Mouse (Mus musculus) liver, embryonic 16.5 days (tissue): Measurements from ENCODE around the gene Gpr171. TPM values are rescaled to one million over a fixed set of nuclear protein-coding genes. Genes with fewer than 3 reads are reported as not detected.

Source experiments
- ATAC-seq: fragments of 200-750 bp; cut with Nextera tagmentation; 2 replicates; pipeline ENCODE4 v1.8.0; 2017; ENCODE audit warnings: low read depth, mild to moderate bottlenecking, moderate number of reproducible peaks, moderate library complexity
- H3K27ac ChIP-seq: fragments of 300-500 bp; sonication (generic); 2 replicates; pipeline ENCODE4 v1.5.1; 2014; ENCODE audit warnings: mild to moderate bottlenecking, low read length
- H3K27me3 ChIP-seq: fragments of 300-500 bp; sonication (generic); 2 replicates; pipeline ENCODE4 v1.6.1; 2014; ENCODE audit warnings: low read depth, low read length, mixed read lengths; ENCODE audit not compliant: control insufficient read depth, insufficient read depth
- H3K36me3 ChIP-seq: fragments of 300-500 bp; sonication (generic); 2 replicates; pipeline ENCODE4 v1.6.1; 2014; ENCODE audit warnings: mild to moderate bottlenecking; ENCODE audit not compliant: control insufficient read depth, insufficient read depth
- H3K4me1 ChIP-seq: fragments of 300-500 bp; sonication (generic); 2 replicates; pipeline ENCODE4 v1.6.1; 2014; ENCODE audit warnings: low read depth, low read length, mixed read lengths; ENCODE audit not compliant: control insufficient read depth
- H3K4me2 ChIP-seq: fragments of 300-500 bp; sonication (generic); 2 replicates; pipeline ENCODE4 v1.6.1; 2014; ENCODE audit warnings: low read depth, low read length, mixed read lengths
- H3K4me3 ChIP-seq: fragments of 300-500 bp; sonication (generic); 2 replicates; pipeline ENCODE4 v1.5.1; 2014; ENCODE audit warnings: low read depth, mild to moderate bottlenecking, low read length
- H3K9ac ChIP-seq: fragments of 300-500 bp; sonication (generic); 2 replicates; pipeline ENCODE4 v1.6.1; 2014; ENCODE audit warnings: low read depth, low read length
- H3K9me3 ChIP-seq: fragments of 300-500 bp; sonication (generic); replicated peaks from 2 replicates; pipeline ENCODE4 v1.6.1; 2016; ENCODE audit warnings: low read length; ENCODE audit not compliant: control insufficient read depth
- WGBS: fragments of 180-500 bp; shearing (Covaris S2); extraction: QIAGEN DNeasy Blood & Tissue Kit; methylation state at CpG from one replicate; pipeline ENCODE4 v1.1.7; 2014; ENCODE audit not compliant: insufficient replicate concordance; 5-methylcytosine and 5-hydroxymethylcytosine counted together
- polyA plus RNA-seq: library from polyadenylated mRNA; unstranded; fragments of >200 nt; fragmentation: Nextera tagmentation; extraction: Ambion mirVana; gene quantifications from 2 replicates; pipeline ENCODE4 v1.2.1, GENCODE M21; 2015

Gene Gpr171
- polyA plus RNA-seq, 1 experiment from 2014 or later: 0.73 TPM

DNA sequence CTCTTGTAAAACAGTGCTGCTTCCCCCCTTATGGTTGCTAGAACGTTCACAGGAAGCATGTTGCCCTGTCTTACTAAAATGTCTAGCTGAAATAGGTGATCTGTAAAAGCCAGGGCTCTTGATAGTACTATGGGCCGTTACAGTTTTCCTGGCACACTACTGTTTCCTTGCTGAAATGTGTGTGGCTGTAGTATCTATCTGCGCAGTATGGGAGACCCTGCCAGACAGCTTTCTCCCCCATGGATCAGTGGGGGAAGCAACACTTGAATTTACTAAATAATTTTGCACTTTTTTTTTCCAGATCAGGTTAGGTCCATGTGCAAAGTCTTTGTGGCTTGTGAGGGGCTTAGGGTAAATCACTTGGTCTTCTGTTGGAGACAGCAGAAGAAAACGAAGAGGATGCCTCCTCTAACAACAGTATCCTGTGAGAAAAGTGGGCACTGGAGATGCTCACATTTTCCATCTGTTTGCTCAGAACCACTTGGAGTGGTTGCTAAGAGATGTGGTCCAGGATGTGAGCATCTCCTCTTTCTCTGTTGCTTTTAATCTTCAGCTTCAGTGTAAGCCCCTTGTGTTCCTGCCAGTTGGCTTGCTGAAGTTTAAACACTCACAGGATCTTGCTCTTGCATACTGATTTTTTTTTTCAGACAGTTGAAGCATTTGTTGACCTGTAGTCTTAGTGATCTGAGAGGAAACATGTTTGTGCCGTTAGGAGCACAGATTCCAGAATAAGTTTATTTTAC is 34.5 kb upstream of the Gpr171 start:
- Histone ChIP-seq H3K27me3 (no peaks in the 10 kb centered on the region), H3K4me1 (peaks cover 6% of the 10 kb centered on the region), H3K27ac (no peak overlapping the region), H3K36me3 (no peaks in the 10 kb centered on the region), H3K9ac (no peak overlapping the region), H3K4me3 (no peak overlapping the region), H3K9me3 (no peaks in the 10 kb centered on the region), H3K4me2 (no peak overlapping the region)
- ATAC-seq: no peak
- WGBS: 59% methylated on average over 5 of the region's 5 CpGs

DNA sequence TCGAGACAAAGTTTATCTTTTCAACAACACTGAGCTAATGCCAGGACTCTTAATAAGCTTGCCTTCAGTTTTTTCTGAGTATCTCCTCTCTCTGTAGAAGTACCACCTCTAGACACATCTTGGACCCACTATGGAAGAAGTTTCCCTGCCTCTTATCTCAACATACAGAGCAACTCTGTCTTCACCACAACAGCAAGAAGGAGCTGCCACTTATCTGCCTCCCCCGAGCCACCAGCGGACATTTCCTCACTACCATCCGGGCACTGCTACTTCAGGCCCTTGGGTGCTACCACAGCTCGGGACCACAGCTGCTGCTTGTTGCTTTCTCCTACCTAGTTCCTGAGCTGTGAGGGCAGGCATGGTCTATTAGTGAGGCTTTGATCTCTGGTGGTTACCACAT is 31.6 kb upstream of the Gpr171 start:
- H3K9me3 ChIP-seq: no peaks in the 10 kb centered on the region
- no peak overlapping the region for H3K9ac ChIP-seq
- H3K27me3 ChIP-seq: no peaks in the 10 kb centered on the region
- peaks cover 8% of the 10 kb centered on the region for H3K4me1 ChIP-seq
- H3K27ac ChIP-seq: no peak overlapping the region
- WGBS: 12% methylated on average over 5 of the region's 5 CpGs
- no peak overlapping the region for H3K4me2 ChIP-seq
- no peak overlapping the region for H3K4me3 ChIP-seq
- ATAC-seq: peak; percentile 46; the same call in 1 of the 2 replicates
- no peaks in the 10 kb centered on the region for H3K36me3 ChIP-seq

DNA sequence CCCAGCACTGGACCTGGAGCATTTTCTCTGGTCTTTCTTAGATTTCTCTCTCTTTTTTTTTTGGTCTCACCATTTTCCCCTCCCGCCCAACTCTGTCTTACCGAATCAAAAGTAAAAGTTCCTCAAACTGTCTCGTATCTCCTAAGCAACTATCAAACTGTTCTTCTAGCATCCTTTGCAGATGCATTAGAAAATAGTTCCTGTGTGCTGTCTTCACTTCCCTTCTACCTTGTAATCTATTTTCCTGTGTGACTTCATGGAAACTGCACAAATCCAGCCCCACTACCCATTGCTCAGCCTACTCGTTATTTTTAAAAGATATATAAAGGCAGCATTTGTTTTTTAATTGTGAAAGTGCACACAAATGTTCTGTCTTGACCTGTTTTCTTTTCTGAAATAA is 30.3 kb upstream of the Gpr171 start:
- Histone ChIP-seq H3K36me3 (no peaks in the 10 kb centered on the region), H3K27ac (no peak overlapping the region), H3K9ac (no peak overlapping the region), H3K4me1 (peaks cover 8% of the 10 kb centered on the region), H3K4me3 (no peak overlapping the region), H3K9me3 (no peaks in the 10 kb centered on the region), H3K27me3 (no peaks in the 10 kb centered on the region), H3K4me2 (no peak overlapping the region)
- ATAC-seq: no peak
- 40% methylated on average over 4 of the region's 4 CpGs for WGBS

DNA sequence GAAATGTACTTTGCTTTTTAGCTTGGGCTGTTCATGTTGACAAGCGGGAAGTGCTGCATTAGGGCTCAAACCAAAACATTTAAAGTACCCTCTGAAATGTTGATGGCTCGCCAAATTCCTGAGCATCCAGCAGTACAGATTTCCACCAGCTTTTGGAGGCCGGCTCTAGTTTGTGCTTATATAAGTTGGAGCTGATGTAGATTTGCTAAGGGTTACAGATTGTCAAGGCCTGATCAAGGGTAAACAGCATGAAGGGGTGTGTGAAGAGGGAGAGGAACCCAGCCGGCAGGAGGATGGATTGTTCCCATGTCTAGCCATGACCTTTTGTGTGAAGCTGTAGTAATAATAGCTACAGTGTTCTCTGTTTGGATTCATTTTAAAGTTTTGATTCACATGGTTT is 29.5 kb upstream of the Gpr171 start:
- Histone ChIP-seq H3K4me2 (peak overlapping the region; percentile 53; the same call in 1 of the 2 replicates), H3K9me3 (no peaks in the 10 kb centered on the region), H3K4me3 (no peak overlapping the region), H3K27me3 (no peaks in the 10 kb centered on the region), H3K4me1 (peaks cover 8% of the 10 kb centered on the region), H3K9ac (no peak overlapping the region), H3K27ac (peak overlapping the region; percentile 1), H3K36me3 (no peaks in the 10 kb centered on the region)
- ATAC-seq: peak; percentile 39
- WGBS: 51% methylated on average over 4 of the region's 4 CpGs

DNA sequence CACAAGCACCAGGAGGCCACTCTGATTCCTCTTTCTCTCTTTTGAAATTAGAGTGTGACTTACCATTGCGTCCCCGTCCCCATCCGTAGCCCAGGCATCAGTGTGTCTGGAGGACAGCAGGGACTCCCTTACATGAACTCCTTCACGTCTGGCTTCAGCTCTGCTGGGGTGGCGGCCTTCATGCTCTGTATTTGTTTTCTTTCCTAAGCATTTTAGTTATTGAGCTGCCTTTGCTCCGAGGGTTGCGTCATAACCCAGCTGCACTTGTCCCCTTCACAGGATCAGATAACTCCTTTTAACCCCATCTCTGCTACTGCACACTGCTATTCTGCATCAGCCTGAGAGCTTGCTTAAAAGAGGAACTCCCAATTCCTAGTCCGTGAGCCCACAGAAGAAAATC is 28.8 kb upstream of the Gpr171 start:
- Histone ChIP-seq H3K4me2 (peak overlapping the region; percentile 53), H3K36me3 (no peaks in the 10 kb centered on the region), H3K27ac (peak overlapping the region; percentile 69), H3K27me3 (no peaks in the 10 kb centered on the region), H3K4me1 (peaks cover 14% of the 10 kb centered on the region), H3K4me3 (peak overlapping the region; percentile 44), H3K9ac (no peak overlapping the region), H3K9me3 (no peaks in the 10 kb centered on the region)
- ATAC-seq: peak; percentile 72
- 15% methylated on average over 8 of the region's 8 CpGs for WGBS

DNA sequence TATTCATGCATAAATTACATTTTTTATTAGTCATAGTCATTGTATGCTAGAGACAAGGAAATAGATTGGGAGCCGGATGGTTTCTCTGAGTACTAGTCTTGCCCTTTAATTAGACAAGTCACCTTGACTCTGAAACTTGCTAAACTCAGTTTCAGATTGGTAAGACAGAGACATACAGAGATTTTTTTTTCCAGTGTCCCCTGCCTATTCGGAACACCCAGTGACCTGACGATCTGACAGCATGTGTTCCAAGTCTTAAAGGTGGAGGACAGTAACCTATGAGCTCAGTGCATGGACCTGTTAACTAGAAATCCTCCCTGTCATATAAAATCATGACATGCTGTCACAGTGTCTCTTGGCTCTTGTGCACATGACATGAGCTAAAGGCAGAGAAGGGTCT is 27.9 kb upstream of the Gpr171 start:
- Histone ChIP-seq H3K9ac (no peak overlapping the region), H3K27me3 (no peaks in the 10 kb centered on the region), H3K4me2 (peak overlapping the region; percentile 27; the same call in 1 of the 2 replicates), H3K27ac (no peak overlapping the region; the same call in 1 of the 2 replicates), H3K9me3 (no peaks in the 10 kb centered on the region), H3K36me3 (no peaks in the 10 kb centered on the region), H3K4me3 (peak overlapping the region; percentile 31), H3K4me1 (peaks cover 20% of the 10 kb centered on the region)
- WGBS: 62% methylated on average over 3 of the region's 3 CpGs
- no peak for ATAC-seq

DNA sequence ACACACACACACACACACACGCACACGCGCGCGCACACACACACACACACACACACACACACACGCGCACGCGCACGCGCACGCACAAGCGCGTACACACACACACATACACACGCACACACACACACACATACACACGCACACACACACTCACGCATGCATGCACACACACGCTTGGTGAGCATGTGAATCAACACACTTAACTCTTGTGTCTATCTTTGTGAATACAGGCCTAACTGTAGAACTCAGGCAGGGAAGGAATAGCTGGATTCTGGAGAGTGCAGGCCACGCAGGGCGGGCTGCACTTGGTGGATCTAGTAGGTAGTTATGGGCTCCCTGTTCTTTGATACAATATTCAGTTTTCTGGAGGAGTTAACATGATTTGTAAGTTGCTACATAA is 27.1 kb upstream of the Gpr171 start:
- 64% methylated on average over 20 of the region's 20 CpGs for WGBS
- H3K4me1 ChIP-seq: peaks cover 20% of the 10 kb centered on the region
- no peaks in the 10 kb centered on the region for H3K27me3 ChIP-seq
- no peak for ATAC-seq
- H3K4me2 ChIP-seq: no peak overlapping the region
- H3K9me3 ChIP-seq: no peaks in the 10 kb centered on the region
- no peak overlapping the region for H3K27ac ChIP-seq
- no peak overlapping the region for H3K9ac ChIP-seq
- H3K36me3 ChIP-seq: no peaks in the 10 kb centered on the region
- no peak overlapping the region for H3K4me3 ChIP-seq

DNA sequence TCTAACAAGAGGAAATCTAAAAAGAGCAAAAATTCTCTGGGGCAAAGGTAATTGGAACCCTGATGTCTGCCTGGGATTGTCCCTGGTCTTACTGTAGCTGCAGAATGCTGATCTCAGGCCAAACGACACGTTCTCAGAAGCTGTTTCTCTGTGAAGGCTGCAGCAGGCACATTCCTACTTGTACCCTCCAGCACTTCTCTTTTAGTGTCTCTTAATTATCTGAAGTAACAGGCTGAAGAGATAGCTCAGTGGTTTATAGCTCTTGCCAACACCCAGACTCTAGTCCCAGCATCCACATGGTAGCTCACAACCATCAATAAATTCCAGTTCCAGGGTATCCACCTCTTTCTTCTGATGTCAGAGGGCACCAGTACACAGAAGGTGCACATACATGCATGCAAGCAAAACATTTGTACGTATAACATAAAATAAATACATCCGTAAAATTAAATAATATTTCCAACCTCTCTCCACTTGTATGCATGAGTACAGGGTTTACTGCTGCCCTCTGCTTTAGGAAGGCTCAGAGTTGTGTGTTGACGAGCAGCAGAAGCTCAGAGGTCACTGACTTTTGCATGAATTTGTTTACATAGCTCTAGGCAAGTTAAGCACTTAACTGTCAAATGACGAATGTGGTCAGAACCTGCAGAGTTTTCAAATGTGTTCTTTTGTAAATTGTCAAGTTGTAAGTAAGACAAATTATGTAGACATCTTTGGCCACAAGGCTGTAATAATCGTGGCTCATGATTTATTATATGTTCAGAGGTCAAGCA is 24.3 kb upstream of the Gpr171 start:
- WGBS: 38% methylated on average over 7 of the region's 7 CpGs
- ATAC-seq: peak; percentile 58
- H3K36me3 ChIP-seq: no peaks in the 10 kb centered on the region
- H3K4me3 ChIP-seq: no peak overlapping the region
- peak overlapping the region; percentile 37; the same call in 1 of the 2 replicates for H3K27ac ChIP-seq
- no peak overlapping the region for H3K9ac ChIP-seq
- H3K4me1 ChIP-seq: peaks cover 19% of the 10 kb centered on the region
- no peaks in the 10 kb centered on the region for H3K9me3 ChIP-seq
- H3K4me2 ChIP-seq: peak overlapping the region; percentile 7; the same call in 1 of the 2 replicates
- no peaks in the 10 kb centered on the region for H3K27me3 ChIP-seq

DNA sequence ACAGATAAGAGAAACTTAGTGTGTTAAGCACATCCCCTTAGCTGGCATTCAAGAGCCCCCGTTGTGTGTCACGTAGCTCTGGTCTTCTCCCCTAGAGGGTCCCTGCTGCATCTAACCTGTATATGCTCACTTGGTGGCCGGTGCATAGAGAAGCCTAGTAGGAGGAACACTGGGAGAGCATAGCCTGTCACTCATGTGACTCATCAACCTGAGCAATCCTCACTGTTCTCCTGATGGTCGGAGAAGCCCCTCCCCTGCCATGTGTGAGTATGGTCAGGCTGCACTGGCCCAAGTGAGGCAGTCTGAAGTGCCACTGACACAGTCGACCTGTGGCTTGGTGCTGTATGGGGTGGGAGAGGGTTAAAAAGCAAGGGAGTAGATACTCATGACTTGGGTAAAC is 23.4 kb upstream of the Gpr171 start:
- H3K36me3 ChIP-seq: no peaks in the 10 kb centered on the region
- peaks cover 18% of the 10 kb centered on the region for H3K4me1 ChIP-seq
- no peak overlapping the region for H3K4me2 ChIP-seq
- WGBS: 43% methylated on average over 5 of the region's 5 CpGs
- no peaks in the 10 kb centered on the region for H3K27me3 ChIP-seq
- no peaks in the 10 kb centered on the region for H3K9me3 ChIP-seq
- ATAC-seq: no peak
- no peak overlapping the region for H3K9ac ChIP-seq
- no peak overlapping the region for H3K27ac ChIP-seq
- H3K4me3 ChIP-seq: no peak overlapping the region
